ENCODE assay signal across 8 mouse cellular contexts in the genomic region with DNA sequence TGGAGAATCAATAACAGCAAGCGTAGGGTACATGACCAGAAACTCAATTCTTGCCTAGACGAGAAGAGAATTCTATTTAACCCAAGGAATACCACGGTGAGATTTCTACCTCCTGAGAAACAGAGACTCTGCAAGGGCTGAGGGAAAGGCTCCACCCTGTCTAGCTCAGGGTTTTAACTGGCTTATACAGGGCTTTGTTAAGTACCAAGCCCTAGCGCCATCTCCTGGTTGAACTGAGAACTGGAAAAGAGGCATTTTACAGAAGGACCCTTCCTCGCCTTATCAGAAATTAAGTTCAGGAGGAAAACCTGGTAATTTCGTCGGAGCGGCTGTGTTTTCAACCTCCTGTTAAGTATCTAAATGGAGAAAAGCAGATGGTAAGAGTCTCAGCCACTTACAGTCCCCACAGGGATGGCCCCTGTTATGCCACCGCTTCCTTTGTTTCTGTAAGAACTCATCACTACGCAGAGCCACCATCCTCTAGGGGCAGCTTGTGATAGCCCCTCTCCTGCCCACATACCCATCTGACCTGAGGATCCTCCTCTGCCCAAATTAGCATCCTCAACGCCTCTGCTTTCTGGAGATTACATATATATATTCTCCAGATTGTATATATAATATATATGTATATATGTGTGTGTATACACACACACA.
DNase-seq lines count a peak whose midpoint lies in the region; ATAC-seq lines count a peak whose summit lies in the region.

No protein-coding gene starts in this region.

- no peak for ATAC-seq in CD4-positive, CD25-positive, alpha-beta regulatory T cell, adult 4 months

- peak; percentile 22 for DNase-seq in CD4-positive, CD25-positive, alpha-beta regulatory T cell, adult 2 months (ENCODE audit: low read depth, low spot score)
- peak; percentile 61 to 86 for DNase-seq in cerebellum, postnatal 4 days (ENCODE audit: low spot score in 2 of 2)
- peak; percentile 73 for DNase-seq in gastrocnemius, postnatal 10 days
- peak; percentile 91 for DNase-seq in hindlimb bud, embryonic 11.5 days (ENCODE audit: extremely low spot score, low read depth, low spot score)
- DNase-seq in left cerebral cortex, adult 8-10 months (ENCODE audit: low spot score in 2 of 2), result peak; percentile 53 to 59
- DNase-seq in mesoderm, embryonic 11.5 days (ENCODE audit: low read depth, low spot score), result peak; percentile 89
- peak; percentile 62 for DNase-seq in skeletal muscle tissue, adult 2 months (ENCODE audit: low read depth, low spot score)

Comparison
In these comparisons a context has a peak if more than half of its experiments do, and no peak if none do; other contexts are left out.
1. DNase-seq: peak in every context shown above with its lines; median percentile 91 in hindlimb bud, embryonic 11.5 days; 89 in mesoderm, embryonic 11.5 days; 74 in cerebellum, postnatal 4 days; 73 in gastrocnemius, postnatal 10 days; 62 in skeletal muscle tissue, adult 2 months; 56 in left cerebral cortex, adult 8-10 months; 22 in CD4-positive, CD25-positive, alpha-beta regulatory T cell, adult 2 months.